Mouse (Mus musculus) thymus, adult 2 months (tissue): Measurements from ENCODE around the gene Cped1.

Experiments used
- CTCF ChIP-seq: fragments of 200-500 bp; IDR thresholded peaks from 2 replicates; pipeline ENCODE4 v1.5.1; 2012; ENCODE audit warnings: mild to moderate bottlenecking, control low read depth, low read length, moderate library complexity, borderline replicate concordance; ENCODE audit not compliant: control insufficient read depth, poor library complexity, insufficient read depth; ENCODE audit errors: extremely low read depth
- POLR2A ChIP-seq: fragments of 200-500 bp; IDR thresholded peaks from 2 replicates; pipeline ENCODE4 v1.6.1; 2012; ENCODE audit warnings: mild to moderate bottlenecking, low read length, control low read depth, moderate library complexity; ENCODE audit not compliant: control insufficient read depth, poor library complexity, insufficient read depth; ENCODE audit errors: extremely low read depth

DNA sequence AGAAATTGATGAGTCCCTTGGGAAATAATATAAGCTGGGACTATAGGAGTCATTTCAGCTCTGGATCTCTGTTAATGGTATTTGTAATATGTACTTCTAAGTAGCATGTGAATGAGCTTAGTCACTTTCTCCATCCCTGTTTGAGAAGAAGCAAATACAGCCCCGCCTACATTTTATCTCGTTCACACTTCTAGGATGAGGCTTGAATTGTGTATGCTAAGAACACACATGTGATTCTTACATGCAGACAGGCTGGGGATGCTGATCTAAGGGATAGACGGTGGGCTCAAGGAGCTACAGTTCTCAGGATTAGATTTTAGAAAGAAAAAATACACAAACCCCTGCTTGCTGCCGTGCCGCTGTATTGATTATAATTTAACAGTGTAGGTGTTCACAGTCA, 35.0 kb downstream of the Cped1 start:
- TF ChIP-seq CTCF (no peak), POLR2A (no peak)
